Mouse (Mus musculus) neural tube, embryonic 11.5 days (tissue): ENCODE data around the gene Idnk. TPM values are rescaled to one million over a fixed set of nuclear protein-coding genes. Genes with fewer than 3 reads are reported as not detected.
"Not testable (repeated sequence)": the region's sequence is repeated elsewhere in the genome, so short reads cannot be mapped to it uniquely, and the experiment has no call there.

Experiments used
- ATAC-seq: fragments of 200-750 bp; cut with Nextera tagmentation; 2 replicates; pipeline ENCODE4 v1.8.0; 2017; ENCODE audit warnings: moderate number of reproducible peaks, mild to moderate bottlenecking, moderate TSS enrichment, moderate library complexity; ENCODE audit not compliant: insufficient read depth, low FRiP score, low TSS enrichment
- DNase-seq: peaks from one replicate; pipeline ENCODE4 v3.0.0-alpha.2; 2015; ENCODE audit warnings: low spot score
- H3K27ac ChIP-seq: fragments of 300-500 bp; sonication (generic); 2 replicates; pipeline ENCODE4 v1.5.1; 2014; ENCODE audit warnings: low read depth, mild to moderate bottlenecking, low read length
- H3K27me3 ChIP-seq: fragments of 300-500 bp; sonication (generic); 2 replicates; pipeline ENCODE4 v1.6.1; 2014; ENCODE audit warnings: mild to moderate bottlenecking, low read length, mixed read lengths; ENCODE audit not compliant: control insufficient read depth, insufficient read depth
- H3K36me3 ChIP-seq: fragments of 300-500 bp; sonication (generic); 2 replicates; pipeline ENCODE4 v1.6.1; 2014; ENCODE audit warnings: mild to moderate bottlenecking, low read length, moderate library complexity, mixed read lengths; ENCODE audit not compliant: control insufficient read depth, insufficient read depth
- H3K4me1 ChIP-seq: fragments of 300-500 bp; sonication (generic); 2 replicates; pipeline ENCODE4 v1.6.1; 2014; ENCODE audit warnings: low read length, mixed read lengths; ENCODE audit not compliant: control insufficient read depth, insufficient read depth
- H3K4me2 ChIP-seq: fragments of 300-500 bp; sonication (generic); 2 replicates; pipeline ENCODE4 v1.6.1; 2014; ENCODE audit warnings: low read depth, mild to moderate bottlenecking, moderate library complexity
- H3K4me3 ChIP-seq: fragments of 300-500 bp; sonication (generic); 2 replicates; pipeline ENCODE4 v1.5.1; 2014; ENCODE audit warnings: low read depth, low read length
- H3K9ac ChIP-seq: fragments of 300-500 bp; sonication (generic); 2 replicates; pipeline ENCODE4 v1.6.1; 2014; ENCODE audit warnings: mild to moderate bottlenecking, low read length
- H3K9me3 ChIP-seq: fragments of 300-500 bp; sonication (generic); 2 replicates; pipeline ENCODE4 v1.6.1; 2016; ENCODE audit warnings: low read length; ENCODE audit not compliant: control insufficient read depth
- WGBS: fragments of 180-500 bp; shearing (Covaris S2); extraction: QIAGEN DNeasy Blood & Tissue Kit; methylation state at CpG from one replicate; pipeline ENCODE4 v1.1.7; 2014; 5-methylcytosine and 5-hydroxymethylcytosine counted together
- polyA plus RNA-seq: library from polyadenylated mRNA; unstranded; fragments of >200 nt; fragmentation: Nextera tagmentation; extraction: Ambion mirVana; gene quantifications from 2 replicates; pipeline ENCODE4 v1.2.1, GENCODE M21; 2014

The Idnk gene
- polyA plus RNA-seq, 1 experiment from 2014 or later: 54.4 TPM

GRCm38 (mm10) chr13:58128768-58129671 is 28.4 kb upstream of the Idnk start:
- H3K36me3 ChIP-seq: no peaks in the 10 kb centered on the region
- H3K4me2 ChIP-seq: peak overlapping the region; percentile 57
- DNase-seq (peak; percentile 95), ATAC-seq (peak; percentile 96)
- peak overlapping the region; percentile 99 for H3K4me3 ChIP-seq
- H3K27ac ChIP-seq: peak overlapping the region; percentile 100
- peaks cover 10% of the 10 kb centered on the region for H3K4me1 ChIP-seq
- 1% methylated on average over 59 of the region's 83 CpGs for WGBS
- H3K27me3 ChIP-seq: no peaks in the 10 kb centered on the region
- H3K9me3 ChIP-seq: no peaks in the 10 kb centered on the region
- H3K9ac ChIP-seq: peak overlapping the region; percentile 100

- no peak for DNase-seq
- no peak for ATAC-seq
- H3K4me2 ChIP-seq: peak overlapping the region; percentile 57
- peaks cover 10% of the 10 kb centered on the region for H3K4me1 ChIP-seq
- H3K27me3 ChIP-seq: no peaks in the 10 kb centered on the region
- H3K27ac ChIP-seq: peak overlapping the region; percentile 100
- WGBS: 32% methylated on average over 4 of the region's 4 CpGs
- H3K36me3 ChIP-seq: no peaks in the 10 kb centered on the region
- H3K4me3 ChIP-seq: peak overlapping the region; percentile 99
- no peaks in the 10 kb centered on the region for H3K9me3 ChIP-seq
- peak overlapping the region; percentile 100 for H3K9ac ChIP-seq
Measured at GRCm38 (mm10) chr13:58129687-58130246, 27.7 kb upstream of the Idnk start.

DNA sequence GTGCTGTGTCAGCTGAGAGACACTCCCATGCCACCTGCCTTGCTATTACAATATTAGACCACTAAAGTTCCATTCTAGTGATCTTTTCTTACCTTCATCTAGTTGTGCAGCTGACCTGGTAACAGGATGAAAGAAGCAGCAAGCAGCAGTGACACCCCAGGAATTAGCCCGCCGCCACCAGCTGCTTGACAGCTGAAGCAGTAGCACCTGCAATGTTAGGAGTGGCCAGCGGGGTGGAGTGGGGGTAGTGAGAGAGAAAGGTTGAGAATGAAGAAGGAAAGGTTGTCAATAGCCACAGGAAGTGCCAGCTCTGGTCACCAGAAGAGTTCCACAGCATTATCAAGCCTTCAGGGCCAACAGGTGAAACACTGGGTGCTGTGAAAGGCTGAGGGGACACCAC is 25.8 kb upstream of the Idnk start:
- no peaks in the 10 kb centered on the region for H3K27me3 ChIP-seq
- no peaks in the 10 kb centered on the region for H3K36me3 ChIP-seq
- 44% methylated on average over 3 of the region's 3 CpGs for WGBS
- no peak for DNase-seq
- H3K4me1 ChIP-seq: 0 out of 2 replicates have a peak, but pooled peaks cover 5% of the 10 kb centered on the region
- no peak overlapping the region for H3K27ac ChIP-seq
- no peaks in the 10 kb centered on the region for H3K9me3 ChIP-seq
- H3K4me3 ChIP-seq: no peak overlapping the region
- H3K9ac ChIP-seq: no peak overlapping the region
- no peak overlapping the region for H3K4me2 ChIP-seq
- ATAC-seq: no peak

DNA sequence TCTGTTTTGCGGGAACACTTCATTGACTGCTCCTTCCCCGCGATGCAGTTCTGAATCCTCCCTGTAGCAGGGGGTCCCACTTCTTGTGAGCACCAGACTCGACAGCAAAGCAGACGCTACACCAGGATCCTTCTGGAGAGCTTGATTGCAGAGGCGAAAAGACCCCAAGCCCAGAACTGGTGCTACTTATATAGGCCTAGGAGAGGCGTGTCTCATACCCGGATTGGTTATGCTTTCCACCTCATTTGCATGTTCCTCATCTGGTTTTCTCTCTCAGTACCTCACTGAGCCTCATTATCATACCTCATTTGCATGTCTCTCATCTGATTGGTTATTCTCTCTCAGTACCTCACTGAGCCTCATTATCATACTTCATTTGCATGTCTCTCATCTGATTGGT is 10.8 kb upstream of the Idnk start:
- not testable (repeated sequence) for H3K9me3 ChIP-seq, H3K4me2 ChIP-seq, H3K4me3 ChIP-seq, H3K27me3 ChIP-seq, DNase-seq, H3K9ac ChIP-seq, H3K4me1 ChIP-seq, ATAC-seq, H3K36me3 ChIP-seq, H3K27ac ChIP-seq
- 95% methylated on average over 8 of the region's 8 CpGs for WGBS

GRCm38 (mm10) chr13:58147760-58148159 is 9.7 kb upstream of the Idnk start:
- DNase-seq: no peak
- Histone ChIP-seq H3K4me2 (no peak overlapping the region), H3K27ac (no peak overlapping the region), H3K9ac (no peak overlapping the region), H3K27me3 (no peaks in the 10 kb centered on the region), H3K4me3 (no peak overlapping the region), H3K4me1 (no peaks in the 10 kb centered on the region), H3K9me3 (no peaks in the 10 kb centered on the region), H3K36me3 (no peaks in the 10 kb centered on the region)
- WGBS: 79% methylated on average over 1 of the region's 1 CpGs
- no peak for ATAC-seq

DNA sequence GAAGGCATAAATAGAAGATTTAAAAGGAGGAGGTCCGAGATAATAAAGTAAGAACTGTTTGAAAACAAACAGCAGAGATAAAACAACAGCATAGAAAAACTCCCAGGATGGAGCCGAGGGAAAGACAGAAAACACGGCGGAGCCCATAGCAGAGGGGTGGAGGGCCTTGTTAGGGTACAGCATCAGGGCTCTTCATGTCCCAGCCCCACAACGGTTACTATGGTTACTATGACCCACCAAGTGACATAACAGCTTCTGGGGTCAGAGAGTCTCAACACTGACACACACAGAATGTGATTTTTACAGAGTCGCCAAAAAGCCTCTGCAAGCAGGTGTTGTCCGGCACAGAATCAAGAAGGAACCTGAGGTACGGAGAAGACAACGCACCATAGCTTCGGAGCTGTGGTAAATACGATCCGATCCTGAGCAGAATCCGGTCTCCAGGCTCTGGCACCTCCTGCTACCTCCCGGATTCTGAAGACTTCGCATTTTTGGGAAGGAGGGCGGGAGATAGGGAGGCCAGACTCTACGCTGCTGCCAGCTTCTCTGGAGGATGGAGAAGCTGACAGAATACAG is 9.1 kb upstream of the Idnk start:
- H3K27me3 ChIP-seq: no peaks in the 10 kb centered on the region

DNA sequence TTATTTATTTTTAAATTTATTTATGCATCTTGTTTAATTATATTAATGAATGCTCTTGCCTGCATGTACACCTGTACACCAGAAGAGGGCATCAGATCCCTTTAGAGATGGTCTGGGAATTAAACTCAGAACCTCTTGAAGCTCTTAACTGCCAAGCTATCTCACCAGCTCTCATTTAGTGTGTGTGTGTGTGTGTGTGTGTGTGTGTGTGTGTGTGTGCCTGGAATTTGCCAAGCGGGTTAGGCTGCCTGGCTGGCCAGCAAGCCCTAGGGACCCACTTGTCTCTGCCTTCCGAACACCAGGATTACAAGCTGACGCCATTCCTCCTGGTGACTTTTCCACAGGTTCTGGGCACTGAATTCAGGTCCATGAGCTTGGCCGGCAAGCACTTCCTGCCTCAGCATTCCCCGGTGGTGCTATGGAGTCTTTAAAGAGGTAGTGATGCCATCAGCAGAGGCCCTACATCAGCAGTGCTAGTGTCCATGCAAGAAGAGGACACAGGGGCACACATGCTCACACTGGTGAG is 8.4 kb upstream of the Idnk start:
- Histone ChIP-seq H3K4me1 (no peaks in the 10 kb centered on the region), H3K9ac (no peak overlapping the region), H3K27me3 (no peaks in the 10 kb centered on the region), H3K9me3 (no peaks in the 10 kb centered on the region), H3K4me3 (peak overlapping the region; percentile 33), H3K27ac (no peak overlapping the region), H3K4me2 (peak overlapping the region; percentile 64), H3K36me3 (no peaks in the 10 kb centered on the region)
- DNase-seq (no peak), ATAC-seq (peak; percentile 45; the same call in 1 of the 2 replicates)
- 51% methylated on average over 5 of the region's 5 CpGs for WGBS

More for the DNA sequence above, 9.1 kb upstream of the Idnk start:
- Histone ChIP-seq H3K4me2 (peak overlapping the region; percentile 64), H3K9me3 (no peaks in the 10 kb centered on the region), H3K4me1 (no peaks in the 10 kb centered on the region), H3K4me3 (peak overlapping the region; percentile 33), H3K36me3 (no peaks in the 10 kb centered on the region), H3K9ac (peak overlapping the region; percentile 41; the same call in 1 of the 2 replicates), H3K27ac (no peak overlapping the region)
- WGBS: under 1% methylated on average over 17 of the region's 17 CpGs
- ATAC-seq: peak; percentile 67
- DNase-seq: peak; percentile 87

DNA sequence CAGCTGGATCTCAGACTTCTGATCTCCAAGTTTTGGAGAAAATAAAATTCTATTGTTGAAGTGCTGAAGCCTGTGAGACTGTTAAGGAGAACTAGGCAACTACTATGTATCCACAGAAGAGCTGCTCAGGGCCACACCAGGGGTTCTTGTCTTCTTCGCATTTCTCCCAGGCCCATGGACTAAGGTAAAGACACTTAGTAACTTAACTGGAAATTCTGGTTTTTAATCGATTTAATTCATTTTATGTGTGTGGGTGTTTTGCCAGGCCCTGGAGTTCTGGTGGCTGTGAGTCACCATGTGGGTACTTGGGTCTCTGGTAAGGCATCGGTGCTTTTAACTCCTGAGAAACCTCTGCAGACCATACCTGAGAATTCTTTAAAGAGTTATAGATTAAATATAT is 7.8 kb upstream of the Idnk start:
- Histone ChIP-seq H3K27ac (no peak overlapping the region), H3K36me3 (no peaks in the 10 kb centered on the region), H3K9me3 (no peaks in the 10 kb centered on the region), H3K27me3 (no peaks in the 10 kb centered on the region), H3K4me2 (no peak overlapping the region), H3K9ac (no peak overlapping the region), H3K4me1 (no peaks in the 10 kb centered on the region), H3K4me3 (no peak overlapping the region)
- ATAC-seq: no peak
- WGBS: 87% methylated on average over 3 of the region's 3 CpGs
- DNase-seq: no peak
